Mouse (Mus musculus) embryonic stem cell, embryonic (primary cell): ENCODE data around the gene Clptm1.

Experiments used
- CTCF ChIA-PET, 4 experiments: fragments of 300-600 bp in 2 of 4; fragments of 350-600 bp in 2 of 4; sonication (Branson Sonifier 250); formaldehyde crosslinking; loops; one replicate each; lab custom pipeline; 2022; ENCODE audit warnings: inconsistent platforms in 2 of 4; lab: Charles Lee
- POLR2A ChIA-PET, 4 experiments: fragments of 300-600 bp in 2 of 4; fragments of 350-600 bp in 2 of 4; sonication (Branson Sonifier 250); formaldehyde crosslinking; loops; one replicate each; lab custom pipeline; 2022; ENCODE audit warnings: antibody characterized with exemption in 4 of 4, inconsistent platforms in 1 of 4; lab: Charles Lee

Clptm1 gene

GRCm38 (mm10) chr7:19622241-19622640 lies 42.6 kb downstream of the Clptm1 start:
- POLR2A ChIA-PET, result interaction anchor here in 2 of 4 experiments (0.6 to 3.3 kb wide), 15 partner anchors 9 to 554 kb away, joined by 3 to 16 read pairs (median 3); partner anchors contain the start of genes Apoc1 (in 1 of the 2), Apoe (in 1 of the 2) and Tomm40 (in 1 of the 2)
- CTCF ChIA-PET, result interaction anchor here in 3 of 4 experiments (0.7 to 2.8 kb wide), 5 partner anchors 31 to 43 kb away, joined by 3 to 9 read pairs (median 3); no protein-coding TSS in a partner anchor

- CTCF ChIA-PET, result interaction anchor here in 3 of 4 experiments (0.7 to 3.8 kb wide), 10 partner anchors 10 to 216 kb away, joined by 3 to 22 read pairs (median 7); partner anchors contain the start of genes Ckm (in 1 of the 3) and Clptm1 (in 1 of the 3)
- POLR2A ChIA-PET, result interaction anchor here in 3 of 4 experiments (0.8 to 3.2 kb wide), 14 partner anchors 7 to 79 kb away, joined by 3 to 27 read pairs (median 4); partner anchors contain the start of genes Apoe (in 2 of the 3), Clasrp (in 1 of the 3) and Relb (in 1 of the 3)
Observed at GRCm38 (mm10) chr7:19620811-19621210, 44.0 kb downstream of the Clptm1 start.

GRCm38 (mm10) chr7:19619004-19619801 lies 45.6 kb downstream of the Clptm1 start:
- ChIA-PET CTCF (interaction anchor here (0.5 to 3.8 kb wide), 36 partner anchors 9 to 220 kb away, joined by 3 to 26 read pairs (median 4); partner anchors contain the start of genes Bloc1s3 (in 1 of the 4), Ckm (in 1 of the 4), Clasrp (in 1 of the 4) and Ppp1r37 (in 1 of the 4)), POLR2A (interaction anchor here (0.5 to 3.2 kb wide), 27 partner anchors 9 to 551 kb away, joined by 3 to 27 read pairs (median 4); partner anchors contain the start of genes Clasrp (in 2 of the 4), Relb (in 2 of the 4), Apoe (in 1 of the 4) and Clptm1 (in 1 of the 4))

- CTCF ChIA-PET, result interaction anchor here in 1 of 4 experiments (1.0 kb wide), 1 partner anchor 25 kb away, joined by 3 read pairs; no protein-coding TSS in a partner anchor
Observed at GRCm38 (mm10) chr7:19615036-19615577, 49.7 kb downstream of the Clptm1 start.

GRCm38 (mm10) chr7:19610969-19611368 lies 53.9 kb downstream of the Clptm1 start:
- POLR2A ChIA-PET, result interaction anchor here in 3 of 4 experiments (0.5 to 3.4 kb wide), 13 partner anchors 9 to 557 kb away, joined by 3 to 9 read pairs (median 3); partner anchors contain the start of genes Bcam (in 1 of the 3) and Relb (in 1 of the 3)
- CTCF ChIA-PET, result interaction anchor here in 3 of 4 experiments (0.6 to 3.0 kb wide), 12 partner anchors 10 to 255 kb away, joined by 3 to 18 read pairs (median 4); partner anchors contain the start of gene Relb (in 1 of the 3)

More at GRCm38 (mm10) chr7:19615036-19615577, 49.7 kb downstream of the Clptm1 start:
- POLR2A ChIA-PET, result interaction anchor here in 3 of 4 experiments (0.5 to 4.9 kb wide), 8 partner anchors 9 to 40 kb away, joined by 3 to 20 read pairs (median 3); partner anchors contain the start of genes Clasrp (in 1 of the 3) and Relb (in 1 of the 3)

- CTCF ChIA-PET, result interaction anchor here (0.6 to 2.1 kb wide), 9 partner anchors 9 to 352 kb away, joined by 3 to 5 read pairs (median 3); partner anchors contain the start of gene Ckm (in 1 of the 4)
- POLR2A ChIA-PET, result interaction anchor here in 2 of 4 experiments (0.8 to 3.4 kb wide), 12 partner anchors 8 to 35 kb away, joined by 3 to 11 read pairs (median 6); partner anchors contain the start of gene Relb (in 1 of the 2)
Observed at GRCm38 (mm10) chr7:19609641-19610332, 55.0 kb downstream of the Clptm1 start.

GRCm38 (mm10) chr7:19607291-19607690 lies 57.5 kb downstream of the Clptm1 start:
- POLR2A ChIA-PET, result interaction anchor here (0.5 to 2.6 kb wide), 8 partner anchors 11 to 477 kb away, joined by 3 to 9 read pairs (median 5); no protein-coding TSS in a partner anchor
- CTCF ChIA-PET, result interaction anchor here (0.5 to 3.4 kb wide), 9 partner anchors 12 to 202 kb away, joined by 3 to 18 read pairs (median 5); partner anchors contain the start of genes Ckm (in 2 of the 4) and Nectin2 (in 1 of the 4)

- CTCF ChIA-PET, result interaction anchor here in 3 of 4 experiments (0.6 to 3.0 kb wide), 10 partner anchors 14 to 248 kb away, joined by 3 to 33 read pairs (median 4); no protein-coding TSS in a partner anchor
- POLR2A ChIA-PET, result interaction anchor here (0.5 to 4.4 kb wide), 30 partner anchors 9 to 296 kb away, joined by 3 to 20 read pairs (median 3); partner anchors contain the start of genes Apoe (in 1 of the 4), Relb (in 1 of the 4) and Tomm40 (in 1 of the 4)
Observed at GRCm38 (mm10) chr7:19604606-19605214, 60.1 kb downstream of the Clptm1 start.

- ChIA-PET POLR2A (interaction anchor here (0.5 to 4.4 kb wide), 34 partner anchors 9 to 296 kb away, joined by 3 to 20 read pairs (median 3); partner anchors contain the start of genes Apoe (in 1 of the 4), Relb (in 1 of the 4) and Tomm40 (in 1 of the 4)), CTCF (interaction anchor here in 3 of 4 experiments (0.6 to 3.0 kb wide), 12 partner anchors 14 to 259 kb away, joined by 3 to 33 read pairs (median 4); partner anchors contain the start of gene Ercc1 (in 1 of the 3))
Observed at GRCm38 (mm10) chr7:19603849-19604605, 60.8 kb downstream of the Clptm1 start, which contains the start of gene Clasrp. TSS of gene Clasrp (minus strand) at chr7:19604486.

- ChIA-PET CTCF (interaction anchor here in 2 of 4 experiments (0.9 to 3.0 kb wide), 3 partner anchors 13 to 258 kb away, joined by 3 to 33 read pairs (median 13); partner anchors contain the start of gene Ercc1 (in 1 of the 2)), POLR2A (interaction anchor here in 2 of 4 experiments (0.6 to 4.4 kb wide), 15 partner anchors 8 to 95 kb away, joined by 3 to 20 read pairs (median 4); partner anchors contain the start of genes Relb (in 2 of the 2) and Apoe (in 1 of the 2))
Observed at GRCm38 (mm10) chr7:19603055-19603454, 61.8 kb downstream of the Clptm1 start.

- ChIA-PET CTCF (interaction anchor here (0.7 to 4.5 kb wide), 6 partner anchors 11 to 68 kb away, joined by 3 to 35 read pairs (median 8); no protein-coding TSS in a partner anchor), POLR2A (interaction anchor here in 3 of 4 experiments (0.5 to 4.4 kb wide), 13 partner anchors 8 to 132 kb away, joined by 3 to 20 read pairs (median 4); no protein-coding TSS in a partner anchor)
Observed at GRCm38 (mm10) chr7:19600562-19600961, 64.3 kb downstream of the Clptm1 start.

GRCm38 (mm10) chr7:19593061-19593730 lies 71.6 kb downstream of the Clptm1 start:
- CTCF ChIA-PET, result interaction anchor here in 2 of 4 experiments (0.6 to 1.2 kb wide), 4 partner anchors 18 to 155 kb away, joined by 3 to 4 read pairs (median 4); no protein-coding TSS in a partner anchor
- POLR2A ChIA-PET, result interaction anchor here (0.6 to 2.1 kb wide), 11 partner anchors 9 to 590 kb away, joined by 3 to 9 read pairs (median 4); no protein-coding TSS in a partner anchor

GRCm38 (mm10) chr7:19589917-19590316 lies 74.9 kb downstream of the Clptm1 start:
- ChIA-PET CTCF (interaction anchor here (0.5 to 3.3 kb wide), 141 partner anchors 9 to 453 kb away, joined by 3 to 48 read pairs (median 5); partner anchors contain the start of genes Ckm (in 3 of the 4), Clasrp (in 3 of the 4), Clptm1 (in 3 of the 4) and Gemin7 (in 3 of the 4)), POLR2A (interaction anchor here (0.6 to 3.6 kb wide), 47 partner anchors 8 to 185 kb away, joined by 3 to 33 read pairs (median 4); partner anchors contain the start of genes Clasrp (in 3 of the 4), Gemin7 (in 2 of the 4), Apoc1 (in 1 of the 4) and Bcam (in 1 of the 4))
